Mouse (Mus musculus) erythroblast, embryonic 14.5 days (primary cell): ENCODE measurements around the gene Rpgrip1.

Experiments used
- GATA1 ChIP-seq: IDR thresholded peaks from 2 replicates; pipeline ENCODE4 v1.6.1; 2012; ENCODE audit warnings: low read length, inconsistent platforms, mixed read lengths
- TAL1 ChIP-seq: IDR thresholded peaks from 3 replicates; pipeline ENCODE4 v1.6.1; 2012; ENCODE audit warnings: low read length, inconsistent platforms, mixed read lengths

DNA sequence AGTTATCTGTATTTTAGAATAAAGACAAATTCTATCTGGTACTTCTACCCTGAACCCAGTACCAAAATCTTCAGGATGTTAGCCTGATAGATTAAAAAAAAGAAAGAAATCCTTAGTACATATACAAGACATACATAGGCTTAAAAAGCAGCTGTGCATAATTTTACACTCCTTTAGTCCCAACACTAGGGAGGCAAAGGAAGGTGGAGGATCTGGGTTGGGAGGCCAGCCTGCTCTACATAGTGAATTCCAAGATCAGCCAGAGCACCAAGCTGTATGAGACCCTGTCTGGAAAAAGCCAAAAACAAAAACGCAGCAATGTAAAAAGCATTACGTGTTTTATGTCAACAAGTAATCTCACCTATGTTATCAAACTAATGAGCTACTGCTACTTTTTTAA lies 10.9 kb upstream of the Rpgrip1 start:
- no peak for TF ChIP-seq GATA1
- TF ChIP-seq TAL1, result no peak
